Mouse (Mus musculus) embryonic facial prominence, embryonic 14.5 days (tissue): Measurements from ENCODE around the gene Fblim1. TPM values are rescaled to one million over a fixed set of nuclear protein-coding genes. Genes with fewer than 3 reads are reported as not detected.
"Not testable (repeated sequence)": the region's sequence is repeated elsewhere in the genome, so short reads cannot be mapped to it uniquely, and the experiment has no call there.

Experiments
- ATAC-seq: fragments of 200-750 bp; cut with Nextera tagmentation; 2 replicates; pipeline ENCODE4 v1.8.0; 2017; ENCODE audit warnings: low read depth, moderate number of reproducible peaks, moderate TSS enrichment
- DNase-seq: peaks from one replicate; pipeline ENCODE4 v3.0.0-alpha.2; 2015; ENCODE audit warnings: low spot score
- H3K27ac ChIP-seq: fragments of 300-500 bp; sonication (generic); replicated peaks from 2 replicates; pipeline ENCODE4 v1.5.1; 2014; ENCODE audit warnings: low read depth, mild to moderate bottlenecking, low read length, moderate library complexity
- H3K27me3 ChIP-seq: fragments of 300-500 bp; sonication (generic); replicated peaks from 2 replicates; pipeline ENCODE4 v1.6.1; 2014; ENCODE audit warnings: low read length; ENCODE audit not compliant: control insufficient read depth, insufficient read depth
- H3K36me3 ChIP-seq: fragments of 300-500 bp; sonication (generic); 2 replicates; pipeline ENCODE4 v1.6.1; 2014; ENCODE audit warnings: low read length, mixed read lengths; ENCODE audit not compliant: control insufficient read depth, insufficient read depth
- H3K4me1 ChIP-seq: fragments of 300-500 bp; sonication (generic); 2 replicates; pipeline ENCODE4 v1.6.1; 2014; ENCODE audit warnings: antibody characterized with exemption, low read length; ENCODE audit not compliant: control insufficient read depth, insufficient read depth
- H3K4me2 ChIP-seq: fragments of 300-500 bp; sonication (generic); 2 replicates; pipeline ENCODE4 v1.6.1; 2014; ENCODE audit warnings: low read depth, mild to moderate bottlenecking, low read length, moderate library complexity, mixed read lengths
- H3K4me3 ChIP-seq: fragments of 300-500 bp; sonication (generic); 2 replicates; pipeline ENCODE4 v1.5.1; 2014; ENCODE audit warnings: low read depth, mild to moderate bottlenecking, low read length
- H3K9ac ChIP-seq: fragments of 300-500 bp; sonication (generic); 2 replicates; pipeline ENCODE4 v1.6.1; 2014; ENCODE audit warnings: low read depth, mild to moderate bottlenecking, low read length, moderate library complexity, mixed read lengths
- H3K9me3 ChIP-seq: fragments of 300-500 bp; sonication (generic); 2 replicates; pipeline ENCODE4 v1.6.1; 2016; ENCODE audit warnings: low read length; ENCODE audit not compliant: control insufficient read depth
- WGBS: fragments of 180-500 bp; shearing (Covaris S2); extraction: QIAGEN DNeasy Blood & Tissue Kit; methylation state at CpG from one replicate; pipeline ENCODE4 v1.1.7; 2014; 5-methylcytosine and 5-hydroxymethylcytosine counted together
- polyA plus RNA-seq: library from polyadenylated mRNA; unstranded; fragments of >200 nt; fragmentation: Nextera tagmentation; extraction: Ambion mirVana; gene quantifications from 2 replicates; pipeline ENCODE4 v1.2.1, GENCODE M21; 2014

Gene Fblim1
- polyA plus RNA-seq, 1 experiment from 2014 or later: 22.8 TPM

GRCm38 (mm10) chr4:141571934-141572333, 34.0 kb downstream of the Fblim1 start:
- Histone ChIP-seq H3K4me1 (no peaks in the 10 kb centered on the region), H3K4me2 (no peak overlapping the region), H3K27ac (no peak overlapping the region), H3K36me3 (peaks cover 6% of the 10 kb centered on the region), H3K9me3 (no peaks in the 10 kb centered on the region), H3K27me3 (no peaks in the 10 kb centered on the region), H3K4me3 (no peak overlapping the region), H3K9ac (no peak overlapping the region)
- 74% methylated on average over 10 of the region's 10 CpGs for WGBS
- ATAC-seq (no peak), DNase-seq (no peak)

DNA sequence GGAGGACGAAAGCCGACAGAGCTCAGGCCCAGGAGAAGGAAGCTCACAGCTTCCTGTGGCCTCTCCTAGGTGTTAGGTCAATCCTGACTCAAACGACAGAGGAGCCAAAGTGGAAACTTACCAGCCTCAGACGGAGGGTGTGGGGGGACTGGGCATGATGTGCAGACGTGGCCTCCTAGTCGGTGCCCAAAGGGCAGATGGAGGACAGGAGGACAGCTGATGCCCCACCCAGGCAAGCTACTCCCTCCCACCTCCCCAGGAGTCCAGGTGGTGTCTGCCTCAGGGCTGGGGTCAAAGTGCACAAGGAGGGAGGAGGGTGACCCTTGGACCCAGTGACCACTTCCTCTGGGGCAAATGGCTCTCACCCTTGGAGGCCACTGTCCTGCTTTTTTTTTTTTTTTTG, 34.6 kb downstream of the Fblim1 start:
- DNase-seq (no peak), ATAC-seq (no peak)
- H3K4me2 ChIP-seq: no peak overlapping the region
- no peaks in the 10 kb centered on the region for H3K9me3 ChIP-seq
- no peaks in the 10 kb centered on the region for H3K27me3 ChIP-seq
- H3K4me1 ChIP-seq: no peaks in the 10 kb centered on the region
- H3K36me3 ChIP-seq: no peaks in the 10 kb centered on the region
- no peak overlapping the region for H3K4me3 ChIP-seq
- no peak overlapping the region for H3K27ac ChIP-seq
- 63% methylated on average over 6 of the region's 6 CpGs for WGBS
- H3K9ac ChIP-seq: no peak overlapping the region

DNA sequence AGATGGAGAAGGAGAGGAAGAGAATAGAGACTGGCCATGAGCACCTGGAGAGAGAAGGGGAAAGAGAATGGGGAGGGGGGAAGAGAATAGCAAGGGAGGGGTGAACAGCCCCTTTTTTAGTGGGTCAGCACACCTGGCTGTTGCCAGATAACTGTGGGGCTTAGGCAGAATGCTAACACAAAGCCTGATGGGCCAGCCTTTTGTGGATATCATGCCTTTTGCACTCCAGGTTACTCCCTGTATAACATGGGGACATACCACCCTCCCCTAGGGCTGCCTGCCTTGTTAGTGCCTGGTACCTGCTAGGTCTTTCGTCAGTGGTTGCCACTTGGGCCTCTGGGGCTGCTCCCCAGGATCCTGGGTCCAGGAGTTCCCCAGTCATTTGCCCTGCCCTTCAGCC, 35.1 kb downstream of the Fblim1 start:
- H3K9me3 ChIP-seq: no peaks in the 10 kb centered on the region
- no peaks in the 10 kb centered on the region for H3K36me3 ChIP-seq
- WGBS: 82% methylated on average over 1 of the region's 1 CpGs
- no peak overlapping the region for H3K27ac ChIP-seq
- H3K4me1 ChIP-seq: no peaks in the 10 kb centered on the region
- H3K4me2 ChIP-seq: no peak overlapping the region
- no peaks in the 10 kb centered on the region for H3K27me3 ChIP-seq
- no peak for DNase-seq
- H3K9ac ChIP-seq: no peak overlapping the region
- H3K4me3 ChIP-seq: no peak overlapping the region
- no peak for ATAC-seq

DNA sequence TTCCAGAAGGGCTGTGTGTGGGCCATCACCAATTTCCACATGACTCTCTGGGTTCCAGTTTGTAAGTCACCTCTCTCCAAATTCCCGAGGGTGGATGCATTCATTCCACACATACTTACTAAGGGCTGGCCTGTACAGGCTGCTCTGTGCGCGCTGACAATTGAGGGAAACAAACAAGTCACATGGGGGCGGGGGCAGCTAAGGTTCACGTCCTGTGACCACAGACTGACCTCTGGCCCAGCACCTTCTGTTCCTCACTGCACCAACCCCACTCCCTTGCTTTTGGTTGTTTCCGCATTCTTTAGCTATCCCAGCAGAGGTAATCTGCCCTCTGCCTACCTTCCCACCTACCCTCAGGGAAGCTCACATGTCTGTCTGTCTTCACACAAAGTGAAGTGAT, 35.9 kb downstream of the Fblim1 start:
- Histone ChIP-seq H3K9ac (no peak overlapping the region), H3K36me3 (no peaks in the 10 kb centered on the region), H3K4me1 (no peaks in the 10 kb centered on the region), H3K9me3 (no peaks in the 10 kb centered on the region), H3K27ac (no peak overlapping the region), H3K4me3 (no peak overlapping the region), H3K27me3 (no peaks in the 10 kb centered on the region), H3K4me2 (no peak overlapping the region)
- ATAC-seq (no peak), DNase-seq (no peak)
- WGBS: 54% methylated on average over 6 of the region's 6 CpGs

GRCm38 (mm10) chr4:141568966-141569365, 36.9 kb downstream of the Fblim1 start:
- no peak overlapping the region for H3K4me3 ChIP-seq
- H3K9me3 ChIP-seq: no peaks in the 10 kb centered on the region
- WGBS: 77% methylated on average over 5 of the region's 5 CpGs
- no peaks in the 10 kb centered on the region for H3K4me1 ChIP-seq
- no peak overlapping the region for H3K27ac ChIP-seq
- H3K27me3 ChIP-seq: no peaks in the 10 kb centered on the region
- H3K36me3 ChIP-seq: no peaks in the 10 kb centered on the region
- H3K4me2 ChIP-seq: no peak overlapping the region
- ATAC-seq (no peak), DNase-seq (no peak)
- H3K9ac ChIP-seq: no peak overlapping the region

DNA sequence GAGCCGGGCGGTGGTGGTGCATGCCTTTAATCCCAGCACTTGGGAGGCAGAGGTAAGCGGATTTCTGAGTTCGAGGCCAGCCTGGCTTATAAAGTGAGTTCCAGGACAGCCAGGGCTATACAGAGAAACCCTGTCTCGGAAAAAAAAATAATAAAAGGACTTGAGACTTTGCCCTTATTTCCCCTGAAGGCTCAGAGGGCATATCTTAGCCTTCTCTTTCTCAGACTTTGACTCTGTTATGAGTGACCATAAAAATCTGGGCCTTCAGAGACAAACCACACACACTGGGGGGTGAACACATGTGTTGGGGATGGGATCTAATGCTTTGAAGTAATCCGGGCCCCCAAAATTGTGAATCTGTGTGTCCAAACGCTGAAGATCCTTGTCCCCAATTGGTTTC, 38.7 kb downstream of the Fblim1 start:
- WGBS: 86% methylated on average over 7 of the region's 7 CpGs

GRCm38 (mm10) chr4:141566187-141566586, 39.7 kb downstream of the Fblim1 start:
- 90% methylated on average over 6 of the region's 6 CpGs for WGBS

More for the DNA sequence above, 38.7 kb downstream of the Fblim1 start:
- ATAC-seq, H3K9me3 ChIP-seq, H3K4me1 ChIP-seq, H3K27ac ChIP-seq, H3K4me2 ChIP-seq, H3K4me3 ChIP-seq, DNase-seq, H3K9ac ChIP-seq, H3K27me3 ChIP-seq, H3K36me3 ChIP-seq: not testable (repeated sequence)

DNA sequence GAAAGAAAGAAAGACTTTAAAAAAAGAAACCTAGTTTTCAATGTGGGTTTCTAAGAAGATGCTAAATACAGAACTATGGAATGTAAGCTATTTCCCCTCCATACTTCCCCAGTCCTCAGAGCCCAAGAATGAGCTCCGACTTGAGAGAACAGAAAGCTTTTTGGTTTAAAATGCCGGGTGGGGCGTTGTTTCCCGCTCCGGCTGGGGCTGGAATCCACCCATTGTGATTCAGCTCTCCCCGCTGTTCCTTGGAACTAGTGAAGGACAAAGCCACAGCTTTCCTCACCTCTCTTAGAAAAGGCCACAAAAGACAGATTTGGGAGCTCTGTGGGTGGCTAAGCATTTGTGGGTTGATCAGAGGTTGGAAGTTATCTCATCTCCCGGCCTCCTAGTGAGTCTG, 40.6 kb downstream of the Fblim1 start:
- Histone ChIP-seq H3K27me3 (no peaks in the 10 kb centered on the region), H3K27ac (peak overlapping the region; percentile 66), H3K9ac (no peak overlapping the region), H3K4me2 (no peak overlapping the region), H3K4me3 (no peak overlapping the region), H3K4me1 (no peaks in the 10 kb centered on the region), H3K36me3 (no peaks in the 10 kb centered on the region), H3K9me3 (no peaks in the 10 kb centered on the region)
- WGBS: 30% methylated on average over 7 of the region's 7 CpGs
- ATAC-seq: peak; percentile 23; the same call in 1 of the 2 replicates
- DNase-seq: peak; percentile 73

More at GRCm38 (mm10) chr4:141566187-141566586, 39.7 kb downstream of the Fblim1 start:
- no peak for ATAC-seq
- no peaks in the 10 kb centered on the region for H3K27me3 ChIP-seq
- H3K9me3 ChIP-seq: no peaks in the 10 kb centered on the region
- no peak overlapping the region for H3K4me3 ChIP-seq
- H3K27ac ChIP-seq: no peak overlapping the region
- no peak for DNase-seq
- H3K4me2 ChIP-seq: no peak overlapping the region
- H3K4me1 ChIP-seq: no peaks in the 10 kb centered on the region
- no peaks in the 10 kb centered on the region for H3K36me3 ChIP-seq
- H3K9ac ChIP-seq: no peak overlapping the region

GRCm38 (mm10) chr4:141564660-141565059, 41.2 kb downstream of the Fblim1 start:
- no peaks in the 10 kb centered on the region for H3K27me3 ChIP-seq
- 71% methylated on average over 3 of the region's 3 CpGs for WGBS
- no peak overlapping the region; the same call in 1 of the 2 replicates for H3K27ac ChIP-seq
- no peaks in the 10 kb centered on the region for H3K9me3 ChIP-seq
- H3K4me3 ChIP-seq: no peak overlapping the region
- H3K4me2 ChIP-seq: no peak overlapping the region
- H3K36me3 ChIP-seq: no peaks in the 10 kb centered on the region
- no peak overlapping the region for H3K9ac ChIP-seq
- no peaks in the 10 kb centered on the region for H3K4me1 ChIP-seq
- ATAC-seq (no peak), DNase-seq (no peak)
